Mouse (Mus musculus) cerebellum, adult 11-12 months (tissue): ENCODE results near the gene Gapdh.

Experiments used
- DNase-seq: peaks from one replicate; pipeline ENCODE4 v3.0.0; 2022

Gapdh gene

GRCm38 (mm10) chr6:125166051-125166751, at the start of gene Gapdh:
Gene Gapdh (minus strand): TSS chr6:125166467.
- DNase-seq, result peak; percentile 90

- peak; percentile 98 for DNase-seq
Observed at GRCm38 (mm10) chr6:125215148-125215954, 49.1 kb upstream of the Gapdh start, which contains the start of gene Vamp1. Gene Vamp1 (plus strand): TSS chr6:125215551.

- DNase-seq, result no peak
Observed at GRCm38 (mm10) chr6:125213715-125214114, 47.4 kb upstream of the Gapdh start.

- DNase-seq, result no peak
Observed at GRCm38 (mm10) chr6:125213129-125213528, 46.9 kb upstream of the Gapdh start.

- no peak for DNase-seq
Observed at GRCm38 (mm10) chr6:125212621-125213020, 46.4 kb upstream of the Gapdh start.

- DNase-seq, result no peak
Observed at GRCm38 (mm10) chr6:125210436-125210835, 44.2 kb upstream of the Gapdh start.

GRCm38 (mm10) chr6:125197166-125197565, 30.9 kb upstream of the Gapdh start:
- no peak for DNase-seq

- no peak for DNase-seq
Observed at GRCm38 (mm10) chr6:125196301-125196700, 30.0 kb upstream of the Gapdh start.

- DNase-seq, result no peak
Observed at GRCm38 (mm10) chr6:125195541-125196075, 29.3 kb upstream of the Gapdh start.

GRCm38 (mm10) chr6:125193390-125193789, 27.1 kb upstream of the Gapdh start:
- no peak for DNase-seq

GRCm38 (mm10) chr6:125192841-125193240, 26.6 kb upstream of the Gapdh start:
- no peak for DNase-seq

GRCm38 (mm10) chr6:125192016-125192714, 25.9 kb upstream of the Gapdh start:
- peak; percentile 94 for DNase-seq

GRCm38 (mm10) chr6:125191332-125192015, 25.2 kb upstream of the Gapdh start, which contains the start of the genes Ncapd2 and Mrpl51:
Gene Ncapd2 (minus strand): TSS chr6:125191701.
Gene Mrpl51 (plus strand): TSS chr6:125191801.
- DNase-seq, result peak; percentile 98

GRCm38 (mm10) chr6:125190816-125191215, 24.5 kb upstream of the Gapdh start:
- DNase-seq, result no peak

- no peak for DNase-seq
Observed at GRCm38 (mm10) chr6:125186203-125186602, 19.9 kb upstream of the Gapdh start.

GRCm38 (mm10) chr6:125182133-125182532, 15.9 kb upstream of the Gapdh start:
- DNase-seq, result no peak

GRCm38 (mm10) chr6:125179601-125180000, 13.3 kb upstream of the Gapdh start:
- DNase-seq, result no peak

GRCm38 (mm10) chr6:125175469-125175868, 9.2 kb upstream of the Gapdh start:
- DNase-seq, result no peak

GRCm38 (mm10) chr6:125173256-125173655, 7.0 kb upstream of the Gapdh start:
- no peak for DNase-seq

GRCm38 (mm10) chr6:125172474-125172873, 6.2 kb upstream of the Gapdh start:
- DNase-seq, result no peak

- no peak for DNase-seq
Observed at GRCm38 (mm10) chr6:125170194-125170593, 3.9 kb upstream of the Gapdh start.

- no peak for DNase-seq
Observed at GRCm38 (mm10) chr6:125168086-125168485, 1.8 kb upstream of the Gapdh start.
